Mouse (Mus musculus) T-helper 2 cell (primary cell): ENCODE data around the gene Hist2h2ab.

Source experiments
- in situ Hi-C: fragments of 300-600 bp; cut with MboI, MseI; formaldehyde crosslinking; loops from one replicate; pipeline ENCODE4 v1.15.1; 2025; ENCODE audit warnings: high pct_unique_total_duplicates

Hist2h2ab gene

DNA sequence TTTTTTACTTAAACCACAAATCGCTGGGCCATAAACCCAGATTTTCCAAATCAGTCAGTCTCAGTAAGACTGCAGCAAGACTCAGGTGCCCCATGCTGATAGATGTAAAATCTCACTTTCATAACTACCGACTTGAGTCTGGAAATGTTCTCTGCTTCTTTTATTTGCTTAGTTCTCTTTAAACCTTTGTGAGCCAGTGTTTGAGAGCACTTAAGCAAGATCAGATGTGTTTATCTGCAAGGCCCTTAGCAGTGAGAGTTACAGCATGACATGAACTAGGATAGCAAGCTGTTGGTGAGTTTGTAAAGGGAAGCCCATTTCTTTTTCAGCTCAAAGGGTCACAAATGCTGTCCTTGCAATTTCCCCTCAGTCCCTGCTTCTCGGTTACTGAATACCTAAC, 37.5 kb downstream of the Hist2h2ab start:
- in situ Hi-C loops, result no loop called here

GRCm38 (mm10) chr3:96260220-96260619, 40.6 kb downstream of the Hist2h2ab start:
- in situ Hi-C loops, result loop anchor here (10.0 kb wide), 1 partner anchor 585 kb away; no protein-coding TSS in a partner anchor

DNA sequence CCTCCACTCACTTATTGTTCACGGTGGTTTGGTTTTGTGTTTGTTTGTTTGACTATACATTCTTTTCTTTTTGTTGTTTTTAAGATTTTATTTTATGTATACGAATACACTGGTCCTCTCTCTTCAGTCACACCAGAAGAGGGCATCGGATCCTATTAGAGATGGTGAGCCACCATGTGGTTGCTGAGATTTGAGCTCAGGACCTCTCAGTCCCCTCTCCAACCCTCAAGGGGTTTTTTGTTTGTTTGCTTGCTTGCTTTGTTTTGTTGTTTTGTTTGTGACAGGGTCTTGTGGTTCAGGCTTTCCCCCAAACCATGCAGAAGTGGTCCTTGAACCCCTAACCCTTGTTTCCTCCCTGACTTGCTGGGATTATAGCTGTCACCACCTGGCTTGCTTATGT, 42.0 kb downstream of the Hist2h2ab start:
- in situ Hi-C loops, result loop anchor here (10.0 kb wide), 1 partner anchor 587 kb away; no protein-coding TSS in a partner anchor

DNA sequence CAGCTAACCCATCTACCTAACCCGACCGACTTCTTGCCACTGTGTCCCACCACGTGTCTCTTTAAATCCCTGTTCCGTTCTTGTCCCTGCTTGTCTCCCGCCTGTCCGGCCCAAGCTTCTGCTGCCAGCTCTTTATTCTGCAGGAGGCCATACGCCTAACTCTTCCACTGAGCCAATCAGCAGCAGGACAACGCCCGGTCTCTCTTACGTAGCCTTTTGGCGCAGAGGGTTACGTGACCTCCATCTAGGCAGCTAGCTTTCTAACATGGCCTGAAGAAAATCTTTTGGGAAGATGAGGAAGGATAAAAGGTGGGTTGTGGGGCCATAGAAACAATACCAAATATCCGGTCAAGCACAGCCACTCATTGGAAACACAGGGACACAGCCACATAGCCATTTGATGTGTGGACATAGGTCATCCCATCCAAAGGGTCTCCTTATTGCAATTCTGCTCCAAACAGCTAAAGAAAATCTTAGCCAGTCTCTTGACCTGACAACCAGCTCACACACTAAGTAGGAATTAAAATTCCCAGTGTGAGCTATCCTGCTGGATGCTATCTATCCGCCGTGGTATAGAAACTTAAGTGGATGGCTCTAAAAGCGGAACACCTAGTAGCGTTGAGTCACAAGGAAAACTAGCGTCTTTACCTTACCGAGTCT, 42.7 kb downstream of the Hist2h2ab start:
- in situ Hi-C loops, result loop anchor here (10.0 kb wide), 1 partner anchor 588 kb away; no protein-coding TSS in a partner anchor

DNA sequence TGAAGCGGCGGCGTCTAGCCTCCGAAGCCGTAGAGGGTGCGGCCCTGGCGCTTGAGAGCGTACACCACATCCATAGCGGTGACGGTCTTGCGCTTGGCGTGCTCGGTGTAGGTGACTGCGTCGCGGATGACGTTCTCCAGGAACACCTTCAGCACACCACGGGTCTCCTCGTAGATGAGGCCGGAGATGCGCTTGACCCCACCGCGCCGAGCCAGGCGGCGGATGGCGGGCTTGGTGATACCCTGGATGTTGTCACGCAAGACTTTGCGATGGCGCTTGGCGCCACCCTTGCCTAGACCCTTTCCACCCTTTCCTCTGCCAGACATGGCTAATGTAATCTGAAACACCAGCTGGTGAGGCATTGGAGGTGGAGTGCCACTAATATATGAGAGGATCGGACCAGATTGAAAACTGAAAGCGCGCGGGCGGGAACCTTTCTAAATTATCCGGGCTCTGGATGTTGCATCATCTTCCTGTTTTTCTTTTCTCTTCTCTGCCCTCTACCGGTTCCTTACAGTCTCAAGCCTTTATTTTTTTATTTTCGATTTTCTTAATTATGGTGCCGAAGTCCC, 43.4 kb downstream of the Hist2h2ab start, which contains the start of gene Hist2h4:
Gene Hist2h4, minus strand, starts transcription at position 333 of the 572 bp plus-strand sequence.
- in situ Hi-C loops, result loop anchor here (10.0 kb wide), 1 partner anchor 588 kb away; no protein-coding TSS in a partner anchor

GRCm38 (mm10) chr3:96263558-96264403, 44.1 kb downstream of the Hist2h2ab start:
- in situ Hi-C loops, result loop anchor here (10.0 kb wide), 1 partner anchor 589 kb away; no protein-coding TSS in a partner anchor

- in situ Hi-C loops, result loop anchor here (10.0 kb wide), 1 partner anchor 590 kb away; no protein-coding TSS in a partner anchor
Measured at GRCm38 (mm10) chr3:96264404-96264949, 44.8 kb downstream of the Hist2h2ab start.

GRCm38 (mm10) chr3:96266132-96266710, 46.6 kb downstream of the Hist2h2ab start:
- in situ Hi-C loops, result loop anchor here (10.0 kb wide), 1 partner anchor 591 kb away; no protein-coding TSS in a partner anchor

- in situ Hi-C loops, result loop anchor here (10.0 kb wide), 1 partner anchor 593 kb away; no protein-coding TSS in a partner anchor
Measured at GRCm38 (mm10) chr3:96267541-96267940, 47.9 kb downstream of the Hist2h2ab start.

GRCm38 (mm10) chr3:96268051-96268775, 48.5 kb downstream of the Hist2h2ab start, which contains the start of gene Hist2h3b:
Gene Hist2h3b, plus strand, starts transcription at chr3:96268654.
- in situ Hi-C loops, result loop anchor here (10.0 kb wide), 1 partner anchor 593 kb away; no protein-coding TSS in a partner anchor

- in situ Hi-C loops, result loop anchor here (10.0 kb wide), 1 partner anchor 594 kb away; no protein-coding TSS in a partner anchor
Measured at GRCm38 (mm10) chr3:96268776-96269378, 49.2 kb downstream of the Hist2h2ab start.
